Mouse (Mus musculus) lung, postnatal 0 days (tissue): Measurements from ENCODE around the gene Btbd17. TPM values are rescaled to one million over a fixed set of nuclear protein-coding genes. Genes with fewer than 3 reads are reported as not detected.

Source experiments
- ATAC-seq: fragments of 200-750 bp; cut with Nextera tagmentation; 2 replicates; pipeline ENCODE4 v1.8.0; 2017; ENCODE audit warnings: moderate library complexity
- DNase-seq: peaks from one replicate; pipeline ENCODE4 v3.0.0-alpha.2; 2016; ENCODE audit warnings: low spot score
- H3K27ac ChIP-seq: fragments of 300-500 bp; sonication (generic); 2 replicates; pipeline ENCODE4 v1.5.1; 2014; ENCODE audit warnings: antibody characterized with exemption, mild to moderate bottlenecking, low read length, mixed read lengths
- H3K27me3 ChIP-seq: fragments of 300-500 bp; sonication (generic); replicated peaks from 2 replicates; pipeline ENCODE4 v1.6.1; 2014; ENCODE audit warnings: low read length, mixed read lengths; ENCODE audit not compliant: insufficient read depth
- H3K36me3 ChIP-seq: fragments of 300-500 bp; sonication (generic); 2 replicates; pipeline ENCODE4 v1.6.1; 2014; ENCODE audit warnings: low read length, mixed read lengths; ENCODE audit not compliant: insufficient read depth
- H3K4me1 ChIP-seq: fragments of 300-500 bp; sonication (generic); 2 replicates; pipeline ENCODE4 v1.6.1; 2014; ENCODE audit warnings: antibody characterized with exemption, low read depth, low read length, mixed read lengths; ENCODE audit not compliant: insufficient read depth
- H3K4me2 ChIP-seq: fragments of 300-500 bp; sonication (generic); replicated peaks from 2 replicates; pipeline ENCODE4 v1.6.1; 2014; ENCODE audit warnings: low read depth, mild to moderate bottlenecking, low read length, moderate library complexity, mixed read lengths
- H3K4me3 ChIP-seq: fragments of 300-500 bp; sonication (generic); 2 replicates; pipeline ENCODE4 v1.5.1; 2014; ENCODE audit warnings: low read depth, low read length
- H3K9ac ChIP-seq: fragments of 300-500 bp; sonication (generic); replicated peaks from 2 replicates; pipeline ENCODE4 v1.6.1; 2014; ENCODE audit warnings: low read depth, mild to moderate bottlenecking
- H3K9me3 ChIP-seq: fragments of 300-500 bp; sonication (generic); 2 replicates; pipeline ENCODE4 v1.6.1; 2016; ENCODE audit warnings: low read length, mixed read lengths
- CTCF ChIP-seq: IDR thresholded peaks from 2 replicates; pipeline ENCODE4 v1.5.1; 2016; ENCODE audit warnings: antibody characterized with exemption, mild to moderate bottlenecking
- EP300 ChIP-seq: IDR thresholded peaks from 2 replicates; pipeline ENCODE4 v1.6.1; 2016; ENCODE audit warnings: antibody characterized with exemption, mild to moderate bottlenecking, control low read depth
- WGBS: fragments of 180-500 bp; shearing (Covaris S2); extraction: QIAGEN DNeasy Blood & Tissue Kit; methylation state at CpG from one replicate; pipeline ENCODE4 v1.1.7; 2014; 5-methylcytosine and 5-hydroxymethylcytosine counted together
- polyA plus RNA-seq: library from polyadenylated mRNA; unstranded; fragments of >200 nt; fragmentation: Nextera tagmentation; extraction: Ambion mirVana; gene quantifications from 2 replicates; pipeline ENCODE4 v1.2.1, GENCODE M21; 2015

Btbd17 gene
- polyA plus RNA-seq, 1 experiment from 2014 or later = 0.20 TPM

DNA sequence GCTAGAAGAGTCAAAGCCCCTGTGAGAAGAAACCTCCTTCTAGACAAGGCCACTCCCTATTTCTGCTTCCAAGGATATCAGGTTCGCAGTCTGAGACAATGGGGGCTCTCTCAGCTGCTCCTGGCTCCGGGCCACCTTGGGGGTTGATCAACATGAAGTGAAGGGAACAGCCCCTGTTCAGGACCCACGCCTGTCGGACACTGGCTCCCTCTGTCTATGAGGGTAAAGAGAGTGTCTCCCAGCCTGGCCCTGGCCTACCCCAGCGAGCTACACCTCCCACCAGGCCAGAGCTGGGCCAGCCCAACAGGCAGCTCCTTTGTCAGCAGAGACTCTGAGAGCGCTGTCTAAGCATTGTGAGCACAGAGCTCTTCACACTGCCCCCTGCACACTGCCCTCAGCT, 25.8 kb downstream of the Btbd17 start:
- no peak overlapping the region for H3K27ac ChIP-seq
- no peak for ATAC-seq
- no peak for TF ChIP-seq EP300
- no peak for TF ChIP-seq CTCF
- 0 out of 2 replicates have a peak, but pooled peaks cover 3% of the 10 kb centered on the region for H3K27me3 ChIP-seq
- H3K4me1 ChIP-seq = no peaks in the 10 kb centered on the region
- H3K9me3 ChIP-seq = no peaks in the 10 kb centered on the region
- H3K36me3 ChIP-seq = no peaks in the 10 kb centered on the region
- WGBS = 36% methylated on average over 6 of the region's 6 CpGs
- DNase-seq = no peak
- no peak overlapping the region for H3K9ac ChIP-seq
- H3K4me2 ChIP-seq = no peak overlapping the region
- no peak overlapping the region for H3K4me3 ChIP-seq

GRCm38 (mm10) chr11:114764820-114765818, 30.6 kb downstream of the Btbd17 start, which contains the start of gene Kif19a:
Gene Kif19a (plus strand): TSS chr11:114765388.
- Histone ChIP-seq H3K27ac (no peak within 1 kb of the TSS), H3K4me2 (peak within 1 kb of the TSS; percentile 85), H3K36me3 (no peaks in the 10 kb centered on the region), H3K27me3 (0 out of 2 replicates have a peak, but pooled peaks cover 3% of the 10 kb centered on the region), H3K4me1 (no peaks in the 10 kb centered on the region), H3K9me3 (no peaks in the 10 kb centered on the region), H3K4me3 (peak within 1 kb of the TSS; percentile 42), H3K9ac (0 out of 2 replicates have a peak within 1 kb of the TSS, but pooled peaks have one; percentile 8)
- DNase-seq (peak; percentile 85), ATAC-seq (peak; percentile 92)
- WGBS = 5% methylated on average over 31 of the region's 51 CpGs
- TF ChIP-seq EP300 = no peak
- TF ChIP-seq CTCF = no peak

DNA sequence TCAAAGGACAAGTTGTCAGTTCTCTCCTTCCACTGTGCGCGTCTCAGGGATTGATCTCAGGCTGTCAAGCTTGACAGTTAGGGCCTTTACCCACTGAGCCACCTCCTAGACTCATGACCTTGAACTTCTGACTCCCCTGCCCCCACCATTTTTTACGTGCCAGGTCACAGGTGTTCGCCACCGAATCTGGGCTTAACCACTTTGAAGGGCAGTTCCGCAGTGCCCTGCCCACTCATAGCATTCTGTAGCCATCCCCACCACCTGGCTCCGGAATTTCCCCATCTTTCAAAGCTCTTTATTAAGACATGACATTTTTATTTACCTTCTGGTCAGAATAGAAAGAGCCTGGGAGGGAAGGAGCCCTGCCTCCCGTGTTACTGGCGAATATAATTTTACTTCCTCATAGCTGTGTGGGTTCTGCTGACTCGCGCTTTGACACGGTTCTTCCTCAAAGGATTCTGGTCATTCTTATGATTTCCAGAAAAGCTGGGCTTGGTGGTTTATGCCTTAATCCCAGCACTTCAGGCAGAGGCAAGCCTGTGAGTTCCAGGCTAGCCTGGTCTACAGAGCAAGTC, 48.1 kb downstream of the Btbd17 start:
- Histone ChIP-seq H3K4me2 (no peak overlapping the region), H3K9me3 (no peaks in the 10 kb centered on the region), H3K27me3 (no peaks in the 10 kb centered on the region), H3K36me3 (no peaks in the 10 kb centered on the region), H3K4me1 (no peaks in the 10 kb centered on the region), H3K9ac (no peak overlapping the region), H3K27ac (no peak overlapping the region), H3K4me3 (no peak overlapping the region)
- ATAC-seq (no peak), DNase-seq (no peak)
- WGBS = 57% methylated on average over 12 of the region's 12 CpGs
- TF ChIP-seq EP300 = no peak
- TF ChIP-seq CTCF = no peak

- Histone ChIP-seq H3K4me2 (no peak overlapping the region), H3K27ac (no peak overlapping the region), H3K27me3 (no peaks in the 10 kb centered on the region), H3K9me3 (no peaks in the 10 kb centered on the region), H3K4me1 (no peaks in the 10 kb centered on the region), H3K9ac (no peak overlapping the region), H3K4me3 (no peak overlapping the region), H3K36me3 (no peaks in the 10 kb centered on the region)
- ATAC-seq (peak; percentile 68), DNase-seq (peak; percentile 80)
- TF ChIP-seq EP300 = no peak
- peak; percentile 98 for TF ChIP-seq CTCF
- 2% methylated on average over 12 of the region's 12 CpGs for WGBS
Observed at GRCm38 (mm10) chr11:114745134-114745533, 50.6 kb downstream of the Btbd17 start.

- Histone ChIP-seq H3K4me2 (no peak overlapping the region), H3K27ac (no peak overlapping the region), H3K9me3 (no peaks in the 10 kb centered on the region), H3K36me3 (no peaks in the 10 kb centered on the region), H3K4me1 (no peaks in the 10 kb centered on the region), H3K27me3 (no peaks in the 10 kb centered on the region), H3K4me3 (no peak overlapping the region), H3K9ac (no peak overlapping the region)
- no peak for TF ChIP-seq CTCF
- no peak for ATAC-seq
- 47% methylated on average over 6 of the region's 6 CpGs for WGBS
- no peak for DNase-seq
Observed at GRCm38 (mm10) chr11:114741451-114741850, 54.3 kb downstream of the Btbd17 start.

Other genes starting within 250 kb of the Btbd17 start
- 728 and 824 TPM in 2 replicates for gene Rpl38, start 127.4 kb downstream of the Btbd17 start, polyA plus RNA-seq
- gene Ttyh2, start 120.5 kb downstream of the Btbd17 start, polyA plus RNA-seq = 20.1 and 22.3 TPM in 2 replicates
- gene Dnaic2, start 68.5 kb downstream of the Btbd17 start, polyA plus RNA-seq = 6.4 and 7.3 TPM in 2 replicates
- gene Kif19a, start 30.6 kb downstream of the Btbd17 start, polyA plus RNA-seq = 0.54 and 0.74 TPM in 2 replicates
- not detected in 2 replicates for gene Gpr142, start 3.0 kb upstream of the Btbd17 start, polyA plus RNA-seq
- gene Gprc5c, start 55.2 kb upstream of the Btbd17 start, polyA plus RNA-seq = 10.4 and 11.1 TPM in 2 replicates
- gene Cd300a, start 94.1 kb upstream of the Btbd17 start, polyA plus RNA-seq = 4.6 and 5.9 TPM in 2 replicates
- 1.5 and 2.0 TPM in 2 replicates for gene Cd300lb, start 138.4 kb upstream of the Btbd17 start, polyA plus RNA-seq
- gene Cd300c, start 173.2 kb upstream of the Btbd17 start, polyA plus RNA-seq = 0.19 and 0.31 TPM in 2 replicates
- 0.92 and 1.0 TPM in 2 replicates for gene Cd300ld, start 194.0 kb upstream of the Btbd17 start, polyA plus RNA-seq
- gene Cd300c2, start 205.9 kb upstream of the Btbd17 start, polyA plus RNA-seq = 12.4 and 15.7 TPM in 2 replicates
- 0.44 TPM in 1 of 2 replicates, not detected in the other for gene Cd300ld2, start 220.2 kb upstream of the Btbd17 start, polyA plus RNA-seq
- not detected in 2 replicates for gene Cd300ld4, start 231.1 kb upstream of the Btbd17 start, polyA plus RNA-seq
- not detected in 2 replicates for gene Cd300ld5, start 241.8 kb upstream of the Btbd17 start, polyA plus RNA-seq